Mouse (Mus musculus) limb, embryonic 15.5 days (tissue): ENCODE measurements around the gene Znrf2. TPM values are rescaled to one million over a fixed set of nuclear protein-coding genes. Genes with fewer than 3 reads are reported as not detected.

Experiments used
- ATAC-seq: fragments of 200-750 bp; cut with Nextera tagmentation; 2 replicates; pipeline ENCODE4 v1.8.0; 2017; ENCODE audit warnings: low read depth, moderate TSS enrichment; ENCODE audit not compliant: insufficient number of reproducible peaks, low FRiP score, low TSS enrichment
- H3K27ac ChIP-seq: fragments of 300-500 bp; sonication (generic); 2 replicates; pipeline ENCODE4 v1.5.1; 2015; ENCODE audit warnings: moderate library complexity, mild to moderate bottlenecking, inconsistent platforms
- H3K27me3 ChIP-seq: fragments of 300-500 bp; sonication (generic); 2 replicates; pipeline ENCODE4 v1.6.1; 2015; ENCODE audit warnings: inconsistent platforms
- H3K36me3 ChIP-seq: fragments of 300-500 bp; sonication (generic); 2 replicates; pipeline ENCODE4 v1.6.1; 2015; ENCODE audit warnings: inconsistent platforms
- H3K4me1 ChIP-seq: fragments of 300-500 bp; sonication (generic); 2 replicates; pipeline ENCODE4 v1.6.1; 2015; ENCODE audit warnings: inconsistent platforms
- H3K4me2 ChIP-seq: fragments of 300-500 bp; sonication (generic); 2 replicates; pipeline ENCODE4 v1.6.1; 2015; ENCODE audit warnings: mild to moderate bottlenecking, inconsistent platforms
- H3K4me3 ChIP-seq: fragments of 300-500 bp; sonication (generic); 2 replicates; pipeline ENCODE4 v1.5.1; 2015; ENCODE audit warnings: mild to moderate bottlenecking, inconsistent platforms
- H3K9ac ChIP-seq: fragments of 300-500 bp; sonication (generic); 2 replicates; pipeline ENCODE4 v1.6.1; 2015; ENCODE audit warnings: inconsistent platforms
- H3K9me3 ChIP-seq: fragments of 300-500 bp; sonication (generic); 2 replicates; pipeline ENCODE4 v1.6.1; 2016; ENCODE audit warnings: inconsistent platforms
- WGBS: fragments of 180-500 bp; shearing (Covaris S2); methylation state at CpG from one replicate; pipeline ENCODE4 v1.1.7; 2015; 5-methylcytosine and 5-hydroxymethylcytosine counted together
- polyA plus RNA-seq: library from polyadenylated mRNA; unstranded; fragments of >200 nt; fragmentation: Nextera tagmentation; extraction: Ambion mirVana; gene quantifications from 2 replicates; pipeline ENCODE4 v1.2.1, GENCODE M21; 2015

The Znrf2 gene
- polyA plus RNA-seq, result 3.5 and 4.8 TPM in 2 replicates

- peak within 1 kb of the TSS; percentile 52 for H3K4me2 ChIP-seq
- H3K4me3 ChIP-seq, result peak within 1 kb of the TSS; percentile 85
- H3K9ac ChIP-seq, result peak within 1 kb of the TSS; percentile 87
- H3K27me3 ChIP-seq, result no peaks in the 10 kb centered on the region
- H3K27ac ChIP-seq, result peak within 1 kb of the TSS; percentile 96
- no peaks in the 10 kb centered on the region for H3K36me3 ChIP-seq
- WGBS, result under 1% methylated on average over 71 of the region's 88 CpGs
- H3K4me1 ChIP-seq, result peaks cover 37% of the 10 kb centered on the region
- H3K9me3 ChIP-seq, result no peaks in the 10 kb centered on the region
- ATAC-seq, result peak; percentile 99
Observed at GRCm38 (mm10) chr6:54816388-54817065, at the start of gene Znrf2. Znrf2 (plus strand) TSS chr6:54816916.

DNA sequence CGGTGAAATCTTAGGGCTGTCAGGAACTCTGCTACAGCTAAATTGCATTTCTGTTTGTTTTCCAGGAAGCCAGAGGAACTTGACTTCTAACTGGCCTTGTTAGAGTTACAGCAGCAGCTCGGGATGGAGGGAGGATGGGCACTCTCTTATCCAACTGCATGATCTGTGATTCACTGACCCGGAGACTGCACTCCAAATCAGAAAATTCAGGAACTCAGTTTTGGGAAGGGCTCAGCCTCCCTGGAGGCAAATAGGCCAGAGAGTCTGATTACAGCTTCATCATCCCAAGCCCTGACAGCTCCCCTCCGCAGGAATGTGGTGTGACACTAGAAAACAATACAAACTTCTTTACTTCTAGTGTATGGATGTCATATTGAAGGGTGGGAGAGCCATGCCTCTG, 49.0 kb upstream of the Znrf2 start:
- ATAC-seq, result no peak
- WGBS, result 43% methylated on average over 4 of the region's 4 CpGs
- Histone ChIP-seq H3K27me3 (0 out of 2 replicates have a peak, but pooled peaks cover 5% of the 10 kb centered on the region), H3K36me3 (no peaks in the 10 kb centered on the region), H3K4me3 (no peak overlapping the region), H3K27ac (no peak overlapping the region), H3K4me1 (no peaks in the 10 kb centered on the region), H3K4me2 (no peak overlapping the region), H3K9ac (no peak overlapping the region), H3K9me3 (no peaks in the 10 kb centered on the region)

- no peaks in the 10 kb centered on the region for H3K36me3 ChIP-seq
- H3K4me1 ChIP-seq, result no peaks in the 10 kb centered on the region
- no peaks in the 10 kb centered on the region for H3K9me3 ChIP-seq
- H3K4me2 ChIP-seq, result no peak overlapping the region
- no peak overlapping the region for H3K9ac ChIP-seq
- 76% methylated on average over 4 of the region's 4 CpGs for WGBS
- no peaks in the 10 kb centered on the region for H3K27me3 ChIP-seq
- no peak overlapping the region for H3K27ac ChIP-seq
- H3K4me3 ChIP-seq, result no peak overlapping the region
- ATAC-seq, result no peak
Observed at GRCm38 (mm10) chr6:54770766-54771165, 46.0 kb upstream of the Znrf2 start.

GRCm38 (mm10) chr6:54771171-54771570, 45.5 kb upstream of the Znrf2 start:
- Histone ChIP-seq H3K9me3 (no peaks in the 10 kb centered on the region), H3K4me1 (no peaks in the 10 kb centered on the region), H3K9ac (no peak overlapping the region), H3K4me2 (no peak overlapping the region), H3K36me3 (no peaks in the 10 kb centered on the region), H3K4me3 (no peak overlapping the region), H3K27me3 (no peaks in the 10 kb centered on the region), H3K27ac (no peak overlapping the region)
- 56% methylated on average over 8 of the region's 8 CpGs for WGBS
- ATAC-seq, result peak; percentile 80; the same call in 1 of the 2 replicates

DNA sequence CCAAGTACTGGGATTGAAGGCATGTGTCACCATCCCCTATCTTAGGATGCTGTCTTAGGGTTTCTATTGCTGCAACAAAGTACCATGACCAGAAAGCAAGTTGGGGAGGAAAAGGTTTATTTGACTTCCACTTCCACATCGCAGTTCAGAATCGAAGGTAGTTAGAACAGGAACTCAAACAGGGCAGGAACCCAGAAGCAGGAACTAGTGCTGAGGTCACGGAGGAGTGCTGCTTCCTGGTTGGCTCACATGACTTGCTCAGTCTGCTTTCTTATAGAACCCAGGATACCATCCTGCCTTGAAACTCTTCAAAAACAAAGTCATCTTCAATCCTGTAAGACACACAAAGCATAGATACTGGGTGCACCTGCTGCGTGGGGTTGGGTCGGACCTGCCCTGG, 44.6 kb upstream of the Znrf2 start:
- no peak overlapping the region for H3K9ac ChIP-seq
- H3K27ac ChIP-seq, result no peak overlapping the region
- H3K36me3 ChIP-seq, result no peaks in the 10 kb centered on the region
- no peaks in the 10 kb centered on the region for H3K4me1 ChIP-seq
- no peak overlapping the region for H3K4me3 ChIP-seq
- H3K9me3 ChIP-seq, result no peaks in the 10 kb centered on the region
- no peaks in the 10 kb centered on the region for H3K27me3 ChIP-seq
- 90% methylated on average over 5 of the region's 5 CpGs for WGBS
- H3K4me2 ChIP-seq, result no peak overlapping the region
- ATAC-seq, result no peak

DNA sequence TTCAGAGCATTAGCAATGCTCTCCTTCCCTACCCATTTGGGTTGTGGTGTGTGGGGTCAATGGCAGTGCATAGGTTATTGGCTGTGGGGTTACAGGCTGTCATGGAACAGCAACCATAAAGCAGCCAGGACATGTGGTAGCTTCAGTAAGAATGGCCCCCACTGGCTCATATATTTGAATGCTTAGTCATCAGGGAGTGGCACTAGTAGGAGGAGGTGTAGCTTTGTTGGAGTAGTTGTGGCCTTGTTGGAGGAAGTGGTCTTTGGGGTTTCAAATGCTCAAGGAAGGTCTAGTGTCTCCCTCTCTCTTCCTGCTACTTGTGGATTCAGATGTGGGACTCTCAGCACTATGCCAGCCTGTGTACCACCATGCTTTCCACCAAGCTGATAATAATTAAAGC, 41.0 kb upstream of the Znrf2 start:
- no peaks in the 10 kb centered on the region for H3K4me1 ChIP-seq
- no peak overlapping the region for H3K9ac ChIP-seq
- no peaks in the 10 kb centered on the region for H3K9me3 ChIP-seq
- H3K4me2 ChIP-seq, result no peak overlapping the region
- H3K27ac ChIP-seq, result no peak overlapping the region
- no peaks in the 10 kb centered on the region for H3K36me3 ChIP-seq
- H3K27me3 ChIP-seq, result no peaks in the 10 kb centered on the region
- H3K4me3 ChIP-seq, result no peak overlapping the region
- no peak for ATAC-seq

DNA sequence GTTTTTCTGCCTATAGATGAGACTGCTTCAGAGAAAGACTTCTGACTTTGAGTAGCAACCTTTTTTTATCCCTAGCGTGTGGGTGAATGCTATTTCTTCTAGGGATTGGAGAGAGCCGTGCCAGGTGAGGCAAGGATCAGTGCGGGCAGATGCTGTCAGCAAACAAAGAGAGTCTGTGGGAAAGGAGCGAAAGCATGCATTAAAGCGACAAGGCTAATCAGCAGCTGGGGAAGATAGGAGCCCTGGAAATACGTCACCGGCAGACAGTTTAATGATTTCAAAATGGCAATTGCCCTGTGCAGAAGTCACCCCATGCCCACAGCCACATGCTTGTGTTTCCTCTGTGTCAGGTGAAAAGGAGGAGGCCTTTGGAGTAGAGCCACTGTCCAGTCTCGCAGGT, 39.1 kb upstream of the Znrf2 start:
- H3K27me3 ChIP-seq, result no peaks in the 10 kb centered on the region
- H3K4me2 ChIP-seq, result no peak overlapping the region
- H3K4me1 ChIP-seq, result no peaks in the 10 kb centered on the region
- no peaks in the 10 kb centered on the region for H3K36me3 ChIP-seq
- no peak overlapping the region for H3K27ac ChIP-seq
- H3K9me3 ChIP-seq, result no peaks in the 10 kb centered on the region
- no peak overlapping the region for H3K9ac ChIP-seq
- H3K4me3 ChIP-seq, result no peak overlapping the region
- ATAC-seq, result no peak
- WGBS, result 45% methylated on average over 8 of the region's 8 CpGs

- H3K4me1 ChIP-seq, result no peaks in the 10 kb centered on the region
- no peaks in the 10 kb centered on the region for H3K36me3 ChIP-seq
- no peaks in the 10 kb centered on the region for H3K9me3 ChIP-seq
- no peak for ATAC-seq
- H3K9ac ChIP-seq, result no peak overlapping the region
- no peaks in the 10 kb centered on the region for H3K27me3 ChIP-seq
- H3K4me3 ChIP-seq, result no peak overlapping the region
- no peak overlapping the region for H3K4me2 ChIP-seq
- no peak overlapping the region for H3K27ac ChIP-seq
- WGBS, result 73% methylated on average over 5 of the region's 5 CpGs
Observed at GRCm38 (mm10) chr6:54779968-54780367, 36.7 kb upstream of the Znrf2 start.

DNA sequence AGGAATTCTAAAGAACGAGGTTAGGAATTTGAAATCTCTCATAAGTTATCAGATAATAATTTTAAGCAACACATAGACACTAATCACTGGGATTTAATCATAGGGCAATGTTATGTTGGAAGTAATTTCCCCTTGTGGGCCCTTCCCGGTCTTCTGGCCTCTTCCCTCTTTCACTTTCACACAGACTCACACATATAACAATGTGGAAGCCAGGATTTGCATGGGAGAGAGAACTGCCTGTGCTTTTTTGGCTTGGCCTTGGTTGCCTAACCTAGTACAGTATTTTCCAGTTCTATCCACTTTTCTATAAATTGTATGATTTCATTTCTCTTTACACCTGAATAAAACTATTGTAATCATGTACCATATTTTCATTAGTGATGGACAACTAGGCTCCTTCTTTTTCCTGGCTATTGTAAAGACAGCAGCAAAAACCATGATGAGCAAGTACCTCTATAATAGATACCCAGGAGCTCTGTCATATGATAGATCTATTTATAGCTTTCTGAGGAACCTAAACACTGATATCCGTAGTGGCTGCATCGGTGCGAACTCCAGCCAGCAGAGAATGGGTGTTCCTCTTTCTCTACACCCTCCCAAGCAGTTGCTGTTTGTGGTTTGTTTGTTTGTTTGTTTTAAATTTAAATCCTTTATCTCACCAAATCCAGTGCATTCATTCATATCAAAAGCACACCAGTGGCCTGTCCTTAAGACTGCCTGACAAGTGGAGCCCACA, 36.0 kb upstream of the Znrf2 start:
- ATAC-seq, result no peak
- H3K4me3 ChIP-seq, result no peak overlapping the region
- no peak overlapping the region for H3K9ac ChIP-seq
- WGBS, result 73% methylated on average over 5 of the region's 5 CpGs
- H3K4me2 ChIP-seq, result no peak overlapping the region
- H3K4me1 ChIP-seq, result no peaks in the 10 kb centered on the region
- no peaks in the 10 kb centered on the region for H3K9me3 ChIP-seq
- H3K36me3 ChIP-seq, result no peaks in the 10 kb centered on the region
- H3K27ac ChIP-seq, result no peak overlapping the region
- no peaks in the 10 kb centered on the region for H3K27me3 ChIP-seq

DNA sequence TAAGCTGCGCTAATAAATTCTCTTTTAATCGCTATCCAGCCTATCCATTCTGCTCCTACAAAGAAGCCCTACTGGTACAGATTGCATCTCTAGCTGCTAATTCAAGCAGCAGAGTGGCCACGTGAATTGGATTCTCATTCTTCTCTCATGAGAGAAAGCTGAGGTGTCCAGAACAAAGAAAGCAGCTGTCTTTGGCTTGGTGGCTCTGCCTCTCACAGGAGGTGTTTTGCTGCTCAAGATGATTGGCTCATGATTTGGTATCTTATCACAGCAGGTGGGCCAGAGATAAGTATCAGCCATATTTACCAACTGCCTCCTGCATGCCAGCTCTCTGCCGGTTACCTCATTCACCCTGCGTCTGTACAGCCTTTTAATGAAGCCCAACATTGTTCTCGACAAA, 34.8 kb upstream of the Znrf2 start:
- Histone ChIP-seq H3K4me1 (no peaks in the 10 kb centered on the region), H3K9ac (no peak overlapping the region), H3K27me3 (no peaks in the 10 kb centered on the region), H3K36me3 (no peaks in the 10 kb centered on the region), H3K4me3 (no peak overlapping the region), H3K9me3 (no peaks in the 10 kb centered on the region), H3K27ac (no peak overlapping the region), H3K4me2 (no peak overlapping the region)
- no peak for ATAC-seq
- WGBS, result 75% methylated on average over 6 of the region's 6 CpGs

DNA sequence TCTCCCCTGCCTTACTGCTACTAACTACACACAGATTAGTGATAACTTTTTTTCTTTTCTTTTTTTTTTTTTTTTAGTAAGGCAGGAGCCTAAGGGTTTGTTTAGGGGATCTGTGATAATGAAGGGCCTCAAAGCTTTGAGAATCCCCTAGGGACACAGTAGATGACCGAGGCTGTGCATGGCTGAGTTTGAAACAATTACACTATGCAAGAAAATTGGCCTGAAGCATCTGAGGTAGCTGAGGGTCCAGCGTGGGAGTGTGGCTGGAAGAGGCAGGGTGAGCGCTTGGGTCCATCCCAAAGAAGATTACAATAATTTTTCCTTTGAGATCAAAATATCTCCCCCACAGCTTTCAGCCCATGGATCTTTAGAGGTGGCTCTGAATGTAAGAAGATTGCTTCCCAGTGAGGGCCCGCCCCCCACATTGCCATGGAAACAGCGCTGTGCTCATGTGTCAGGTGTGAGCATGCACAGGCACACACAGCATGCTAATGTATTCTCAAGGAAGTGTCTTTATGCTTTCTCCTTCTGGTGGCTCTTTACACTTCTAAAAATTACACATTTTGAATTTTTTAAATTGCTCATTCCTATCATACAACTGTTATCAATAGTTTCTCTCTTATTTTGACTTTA, 31.5 kb upstream of the Znrf2 start:
- H3K27ac ChIP-seq, result no peak overlapping the region
- no peak for ATAC-seq
- WGBS, result 60% methylated on average over 5 of the region's 5 CpGs
- no peaks in the 10 kb centered on the region for H3K9me3 ChIP-seq
- no peak overlapping the region for H3K4me3 ChIP-seq
- H3K27me3 ChIP-seq, result no peaks in the 10 kb centered on the region
- H3K4me1 ChIP-seq, result no peaks in the 10 kb centered on the region
- H3K36me3 ChIP-seq, result no peaks in the 10 kb centered on the region
- no peak overlapping the region for H3K4me2 ChIP-seq
- H3K9ac ChIP-seq, result no peak overlapping the region

GRCm38 (mm10) chr6:54786766-54787165, 29.9 kb upstream of the Znrf2 start:
- 89% methylated on average over 5 of the region's 5 CpGs for WGBS
- H3K9me3 ChIP-seq, result no peaks in the 10 kb centered on the region
- no peak overlapping the region for H3K4me3 ChIP-seq
- H3K4me1 ChIP-seq, result no peaks in the 10 kb centered on the region
- H3K27ac ChIP-seq, result no peak overlapping the region
- no peaks in the 10 kb centered on the region for H3K36me3 ChIP-seq
- H3K9ac ChIP-seq, result no peak overlapping the region
- H3K4me2 ChIP-seq, result no peak overlapping the region
- no peak for ATAC-seq
- no peaks in the 10 kb centered on the region for H3K27me3 ChIP-seq
